Mouse (Mus musculus): ENCODE data around the gene Mttp.

GRCm38 (mm10) chr3:138050772-138051171 is 94.0 kb downstream of the Mttp start:
- TF ChIP-seq GATA1 (IDR thresholded peaks at IDR 0.05; ENCODE audit: low read length), result no peak
- TF ChIP-seq TAL1 (IDR thresholded peaks at IDR 0.05; ENCODE audit: low read length), result no peak
